Mouse (Mus musculus) thymus, adult 2 months (tissue): ENCODE data around the gene Gm20388.

Source experiments
- CTCF ChIP-seq: fragments of 200-500 bp; IDR thresholded peaks from 2 replicates; pipeline ENCODE4 v1.5.1; 2012; ENCODE audit warnings: mild to moderate bottlenecking, control low read depth, low read length, moderate library complexity, borderline replicate concordance; ENCODE audit not compliant: control insufficient read depth, poor library complexity, insufficient read depth; ENCODE audit errors: extremely low read depth
- POLR2A ChIP-seq: fragments of 200-500 bp; IDR thresholded peaks from 2 replicates; pipeline ENCODE4 v1.6.1; 2012; ENCODE audit warnings: mild to moderate bottlenecking, low read length, control low read depth, moderate library complexity; ENCODE audit not compliant: control insufficient read depth, poor library complexity, insufficient read depth; ENCODE audit errors: extremely low read depth

GRCm38 (mm10) chr8:120681113-120681512 is 770.5 kb downstream of the Gm20388 start:
- TF ChIP-seq POLR2A (no peak), CTCF (no peak)
